Mouse (Mus musculus) forebrain, embryonic 11.5 days (tissue): ENCODE data around the gene Snrpg. TPM values are rescaled to one million over a fixed set of nuclear protein-coding genes. Genes with fewer than 3 reads are reported as not detected.
"Not testable (repeated sequence)": the region's sequence is repeated elsewhere in the genome, so short reads cannot be mapped to it uniquely, and the experiment has no call there.

Experiments used
- ATAC-seq: fragments of 200-750 bp; cut with Nextera tagmentation; replicated peaks from 2 replicates; pipeline ENCODE4 v1.8.0; 2017; ENCODE audit warnings: moderate TSS enrichment; ENCODE audit not compliant: low FRiP score
- DNase-seq: peaks from one replicate; pipeline ENCODE4 v3.0.0-alpha.2; 2017; ENCODE audit warnings: low spot score
- H3K27ac ChIP-seq: fragments of 300-500 bp; sonication (generic); 2 replicates; pipeline ENCODE4 v1.5.1; 2014; ENCODE audit warnings: low read depth, low read length
- H3K27me3 ChIP-seq: fragments of 300-500 bp; sonication (generic); 2 replicates; pipeline ENCODE4 v1.6.1; 2014; ENCODE audit warnings: mild to moderate bottlenecking, low read length, mixed read lengths; ENCODE audit not compliant: control insufficient read depth, insufficient read depth
- H3K36me3 ChIP-seq: fragments of 300-500 bp; sonication (generic); 2 replicates; pipeline ENCODE4 v1.6.1; 2014; ENCODE audit warnings: mild to moderate bottlenecking, low read length, moderate library complexity, mixed read lengths; ENCODE audit not compliant: control insufficient read depth, insufficient read depth
- H3K4me1 ChIP-seq: fragments of 300-500 bp; sonication (generic); replicated peaks from 2 replicates; pipeline ENCODE4 v1.6.1; 2014; ENCODE audit warnings: low read length, mixed read lengths; ENCODE audit not compliant: control insufficient read depth, insufficient read depth
- H3K4me2 ChIP-seq: fragments of 300-500 bp; sonication (generic); 2 replicates; pipeline ENCODE4 v1.6.1; 2014; ENCODE audit warnings: low read depth, mild to moderate bottlenecking, low read length, moderate library complexity, mixed read lengths; ENCODE audit not compliant: severe bottlenecking
- H3K4me3 ChIP-seq: fragments of 300-500 bp; sonication (generic); 2 replicates; pipeline ENCODE4 v1.5.1; 2014; ENCODE audit warnings: low read depth, low read length
- H3K9ac ChIP-seq: fragments of 300-500 bp; sonication (generic); 2 replicates; pipeline ENCODE4 v1.6.1; 2014; ENCODE audit warnings: low read length
- H3K9me3 ChIP-seq: fragments of 300-500 bp; sonication (generic); 2 replicates; pipeline ENCODE4 v1.6.1; 2016; ENCODE audit warnings: low read length, mixed read lengths; ENCODE audit not compliant: control insufficient read depth
- WGBS: fragments of 180-500 bp; shearing (Covaris S2); extraction: QIAGEN DNeasy Blood & Tissue Kit; methylation state at CpG from one replicate; pipeline ENCODE4 v1.1.7; 2014; 5-methylcytosine and 5-hydroxymethylcytosine counted together
- polyA plus RNA-seq: library from polyadenylated mRNA; unstranded; fragments of >200 nt; fragmentation: Nextera tagmentation; extraction: Ambion mirVana; gene quantifications from 2 replicates; pipeline ENCODE4 v1.2.1, GENCODE M21; 2014

The Snrpg gene
- polyA plus RNA-seq, 1 experiment from 2014 or later = 792 TPM

DNA sequence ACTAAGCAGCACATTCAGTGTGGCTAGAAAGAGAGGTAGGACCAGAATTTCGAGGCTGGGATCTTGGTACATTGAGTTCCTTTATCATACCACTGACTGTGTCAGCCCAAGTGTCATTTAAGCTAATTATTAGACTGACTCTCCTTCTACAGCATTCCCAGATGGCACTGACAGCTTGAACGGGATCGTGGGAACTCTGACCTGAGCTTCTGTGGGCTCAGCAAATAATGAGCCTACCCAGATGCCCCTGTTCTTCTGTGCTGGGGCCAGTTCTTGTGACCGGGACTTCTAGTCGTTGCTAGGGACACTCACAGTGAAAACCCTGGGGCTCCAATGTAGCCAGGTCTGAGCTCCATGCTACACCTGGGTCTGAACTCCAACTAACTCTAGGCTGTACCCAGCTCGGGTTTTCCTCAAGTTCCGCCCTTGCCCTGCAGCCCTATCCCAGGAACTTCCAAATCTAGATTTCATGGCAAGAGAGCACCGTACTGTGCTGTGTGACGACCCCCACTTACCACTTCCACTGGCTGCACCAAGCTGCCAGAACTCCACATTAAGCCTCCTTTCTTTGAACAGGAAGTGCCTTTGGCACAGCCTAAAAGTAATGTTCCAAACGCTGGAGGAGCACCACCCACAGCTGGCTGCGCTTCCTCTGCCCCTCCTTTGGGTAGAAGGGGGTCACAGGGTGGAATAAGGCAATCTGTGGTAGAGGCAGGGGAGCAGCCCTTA, 35.8 kb upstream of the Snrpg start:
- no peak overlapping the region for H3K27ac ChIP-seq
- no peaks in the 10 kb centered on the region for H3K36me3 ChIP-seq
- no peaks in the 10 kb centered on the region for H3K4me1 ChIP-seq
- no peaks in the 10 kb centered on the region for H3K27me3 ChIP-seq
- ATAC-seq (no peak), DNase-seq (no peak)
- no peak overlapping the region for H3K4me2 ChIP-seq
- no peak overlapping the region for H3K9ac ChIP-seq
- H3K9me3 ChIP-seq = no peaks in the 10 kb centered on the region; the same call in 1 of the 2 replicates
- 79% methylated on average over 11 of the region's 11 CpGs for WGBS
- no peak overlapping the region for H3K4me3 ChIP-seq

DNA sequence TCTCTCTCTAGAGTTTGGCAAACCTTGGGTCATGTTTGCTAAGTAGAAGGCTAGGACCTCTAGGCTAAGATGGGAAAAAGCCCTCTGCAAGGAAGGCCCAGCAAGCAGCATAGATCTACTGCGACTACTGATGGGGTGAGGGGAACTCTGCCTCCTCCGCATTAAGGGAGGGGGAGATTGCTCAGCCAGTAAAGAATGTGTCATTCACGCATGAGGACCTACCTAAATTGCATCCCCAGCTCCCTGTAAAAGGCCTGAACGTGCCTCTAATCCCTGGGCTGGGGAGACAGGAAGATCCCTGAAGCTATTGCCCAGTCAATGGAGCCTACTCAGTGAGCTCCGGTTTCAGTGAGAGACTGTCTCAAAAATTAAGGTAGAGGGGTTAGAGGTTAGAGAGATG, 35.2 kb upstream of the Snrpg start:
- no peak overlapping the region for H3K4me3 ChIP-seq
- no peaks in the 10 kb centered on the region for H3K27me3 ChIP-seq
- H3K36me3 ChIP-seq = no peaks in the 10 kb centered on the region
- ATAC-seq (no peak), DNase-seq (no peak)
- WGBS = 67% methylated on average over 5 of the region's 5 CpGs
- H3K9me3 ChIP-seq = no peaks in the 10 kb centered on the region
- H3K4me2 ChIP-seq = no peak overlapping the region
- H3K27ac ChIP-seq = no peak overlapping the region
- no peak overlapping the region for H3K9ac ChIP-seq
- H3K4me1 ChIP-seq = no peaks in the 10 kb centered on the region

DNA sequence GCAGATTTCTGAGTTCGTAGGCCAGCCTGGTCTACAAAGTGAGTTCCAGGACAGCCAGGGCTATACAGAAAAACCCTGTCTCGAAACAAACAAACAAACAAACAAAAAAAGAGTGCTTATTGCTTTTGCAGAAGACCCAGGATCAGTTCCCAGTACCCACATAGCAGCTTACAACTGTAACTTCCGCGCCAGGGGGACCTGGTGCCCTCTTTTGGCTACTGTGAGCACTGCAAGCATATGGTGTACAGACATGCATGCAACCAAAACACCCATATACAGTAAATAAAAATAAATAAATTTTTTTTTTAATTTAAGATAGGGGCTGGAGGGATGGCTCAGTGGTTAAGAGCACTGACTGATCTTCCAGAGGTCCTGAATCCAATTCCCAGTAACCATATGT, 34.8 kb upstream of the Snrpg start:
- not testable (repeated sequence) for H3K4me3 ChIP-seq, H3K27ac ChIP-seq, H3K4me2 ChIP-seq, H3K4me1 ChIP-seq, H3K36me3 ChIP-seq, DNase-seq, ATAC-seq, H3K9me3 ChIP-seq, H3K9ac ChIP-seq, H3K27me3 ChIP-seq
- 78% methylated on average over 4 of the region's 4 CpGs for WGBS

DNA sequence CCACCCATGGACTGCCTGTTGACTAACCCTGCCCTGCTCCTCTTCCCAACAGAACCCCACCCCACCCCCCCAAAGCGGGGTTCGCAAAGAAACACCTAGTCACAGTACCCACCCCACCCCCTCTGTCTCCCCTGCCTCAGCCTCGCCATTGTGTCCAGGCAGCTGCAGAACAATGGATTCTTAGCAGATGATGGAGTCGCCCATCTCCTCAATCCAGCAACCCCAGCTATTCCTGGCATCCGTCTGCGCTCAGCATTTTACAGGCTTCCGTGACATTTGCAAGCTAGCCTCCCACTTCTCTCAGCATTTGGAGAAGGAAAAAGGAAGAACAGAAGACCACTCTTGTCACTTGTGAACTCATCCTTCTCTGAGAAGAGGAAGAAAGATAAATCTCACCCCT, 27.4 kb upstream of the Snrpg start:
- H3K9me3 ChIP-seq = no peaks in the 10 kb centered on the region
- peak overlapping the region; percentile 21; the same call in 1 of the 2 replicates for H3K4me2 ChIP-seq
- no peaks in the 10 kb centered on the region; the same call in 1 of the 2 replicates for H3K4me1 ChIP-seq
- no peak overlapping the region for H3K9ac ChIP-seq
- ATAC-seq (no peak), DNase-seq (no peak)
- H3K27me3 ChIP-seq = no peaks in the 10 kb centered on the region
- 21% methylated on average over 7 of the region's 7 CpGs for WGBS
- H3K27ac ChIP-seq = no peak overlapping the region
- no peaks in the 10 kb centered on the region for H3K36me3 ChIP-seq
- no peak overlapping the region for H3K4me3 ChIP-seq

DNA sequence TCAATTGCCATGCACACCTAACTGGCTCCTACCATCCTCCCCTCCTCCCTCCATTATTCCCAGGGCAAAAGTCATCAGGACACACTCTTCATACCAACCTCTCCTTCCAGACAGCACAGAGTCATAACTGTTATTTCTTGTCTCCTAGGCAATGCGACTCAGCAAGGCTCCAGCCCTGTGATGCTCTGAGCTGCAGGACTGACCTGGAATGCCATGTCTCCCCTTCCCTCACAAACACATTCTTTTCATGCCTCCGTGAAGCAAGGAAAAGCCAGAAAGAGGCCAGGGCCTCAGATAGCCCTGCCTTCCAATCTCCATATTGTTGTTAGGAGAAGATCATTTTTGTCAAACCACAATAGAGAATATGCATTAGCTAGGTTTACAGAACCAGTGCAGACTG, 25.0 kb upstream of the Snrpg start:
- Histone ChIP-seq H3K27me3 (no peaks in the 10 kb centered on the region), H3K4me2 (no peak overlapping the region), H3K4me1 (no peaks in the 10 kb centered on the region; the same call in 1 of the 2 replicates), H3K9me3 (no peaks in the 10 kb centered on the region), H3K4me3 (no peak overlapping the region), H3K9ac (no peak overlapping the region), H3K36me3 (no peaks in the 10 kb centered on the region), H3K27ac (no peak overlapping the region)
- no peak for ATAC-seq
- 82% methylated on average over 2 of the region's 2 CpGs for WGBS
- DNase-seq = no peak

DNA sequence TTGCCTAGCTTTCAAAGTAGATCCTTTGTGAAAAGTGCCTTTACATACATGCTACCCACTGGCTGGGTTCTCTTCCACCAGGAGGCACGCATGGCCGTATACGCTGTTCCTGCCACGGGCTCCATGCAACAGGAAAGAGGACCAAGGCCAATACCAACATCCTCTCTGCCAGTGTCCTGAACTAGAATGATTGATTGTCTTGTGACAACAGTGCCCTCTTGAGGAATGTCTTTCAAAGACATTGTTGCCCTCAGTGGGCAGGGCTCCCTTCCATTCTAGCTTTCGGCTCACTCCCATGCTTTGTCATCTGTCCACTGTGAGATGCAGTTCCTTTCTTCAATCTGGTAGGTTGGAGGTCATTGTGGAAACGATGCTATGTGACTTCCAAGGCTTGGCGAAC, 21.8 kb upstream of the Snrpg start:
- H3K9me3 ChIP-seq = no peaks in the 10 kb centered on the region
- no peak overlapping the region for H3K27ac ChIP-seq
- WGBS = 53% methylated on average over 7 of the region's 7 CpGs
- no peak overlapping the region; the same call in 1 of the 2 replicates for H3K9ac ChIP-seq
- H3K4me1 ChIP-seq = no peaks in the 10 kb centered on the region
- H3K4me2 ChIP-seq = no peak overlapping the region
- H3K27me3 ChIP-seq = no peaks in the 10 kb centered on the region
- H3K4me3 ChIP-seq = no peak overlapping the region
- H3K36me3 ChIP-seq = no peaks in the 10 kb centered on the region
- no peak for ATAC-seq
- no peak for DNase-seq

DNA sequence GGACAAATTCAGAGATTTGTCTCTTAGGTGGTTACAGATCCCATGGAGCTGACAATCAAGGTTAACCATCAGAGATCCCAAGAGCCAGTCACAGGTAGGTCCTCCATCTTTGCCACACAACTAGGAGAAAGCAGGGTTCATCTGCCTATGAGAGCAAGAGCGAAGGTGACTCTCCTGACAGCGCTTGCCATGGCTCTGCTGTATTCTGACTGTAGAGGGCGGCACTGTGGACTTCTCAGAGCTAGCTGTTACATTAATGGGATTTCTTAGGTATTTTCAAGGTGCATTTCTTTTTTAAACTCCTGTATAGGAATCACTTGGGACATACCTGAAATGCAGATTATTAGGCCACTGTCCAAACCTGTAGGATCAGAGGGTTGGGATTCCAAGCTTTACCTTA, 16.2 kb upstream of the Snrpg start:
- ATAC-seq = no peak
- Histone ChIP-seq H3K4me2 (no peak overlapping the region), H3K9me3 (no peaks in the 10 kb centered on the region), H3K9ac (no peak overlapping the region), H3K4me1 (no peaks in the 10 kb centered on the region), H3K27ac (no peak overlapping the region), H3K36me3 (no peaks in the 10 kb centered on the region), H3K4me3 (no peak overlapping the region), H3K27me3 (no peaks in the 10 kb centered on the region)
- no peak for DNase-seq
- WGBS = 55% methylated on average over 3 of the region's 3 CpGs

DNA sequence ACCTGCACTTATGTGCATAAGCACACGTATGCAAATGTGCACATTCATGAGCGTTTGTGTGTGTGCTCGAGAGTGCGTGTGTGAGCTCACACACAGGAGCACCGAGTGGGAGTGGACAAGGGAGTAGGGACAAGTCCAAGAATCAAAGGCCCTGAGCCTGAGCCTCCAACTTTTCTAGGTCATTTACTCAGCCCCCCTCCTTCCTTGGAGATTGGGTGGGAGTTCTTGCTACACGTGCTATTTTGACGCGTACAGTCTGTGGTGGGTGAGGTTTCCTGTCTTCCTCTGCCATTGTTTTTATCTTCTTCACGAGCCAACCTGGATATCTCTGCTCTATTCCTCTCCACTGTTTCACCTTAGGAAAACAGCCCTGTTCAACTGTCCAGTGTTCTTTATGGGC, 14.1 kb upstream of the Snrpg start:
- 79% methylated on average over 9 of the region's 9 CpGs for WGBS
- no peaks in the 10 kb centered on the region for H3K36me3 ChIP-seq
- no peaks in the 10 kb centered on the region for H3K27me3 ChIP-seq
- no peak for DNase-seq
- no peak overlapping the region for H3K27ac ChIP-seq
- no peak for ATAC-seq
- no peak overlapping the region for H3K9ac ChIP-seq
- H3K4me1 ChIP-seq = no peaks in the 10 kb centered on the region
- no peak overlapping the region for H3K4me3 ChIP-seq
- H3K4me2 ChIP-seq = no peak overlapping the region
- no peaks in the 10 kb centered on the region for H3K9me3 ChIP-seq

DNA sequence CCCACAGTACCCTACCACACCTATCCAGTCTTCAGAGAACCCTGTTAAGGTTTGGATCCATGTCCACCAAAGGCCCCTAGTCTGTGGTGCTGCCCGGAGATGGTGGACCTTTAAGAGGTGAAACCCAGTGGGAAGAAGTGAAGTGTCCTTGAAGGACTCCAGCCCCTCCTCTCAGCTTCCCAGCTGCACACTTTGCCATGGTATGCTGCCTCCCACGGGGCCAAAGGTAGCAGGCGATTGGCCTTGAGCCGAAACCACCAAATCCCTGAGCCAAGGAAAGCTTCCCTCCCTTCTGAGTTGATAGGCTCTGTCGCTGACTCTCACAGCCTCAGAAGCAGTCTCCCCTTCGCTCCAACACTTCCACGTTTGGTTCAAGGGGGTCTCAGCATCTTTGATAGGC, 10.4 kb upstream of the Snrpg start:
- H3K36me3 ChIP-seq = no peaks in the 10 kb centered on the region
- DNase-seq (no peak), ATAC-seq (no peak)
- 65% methylated on average over 7 of the region's 7 CpGs for WGBS
- no peak overlapping the region for H3K4me3 ChIP-seq
- no peak overlapping the region for H3K27ac ChIP-seq
- no peak overlapping the region for H3K4me2 ChIP-seq
- no peak overlapping the region for H3K9ac ChIP-seq
- H3K4me1 ChIP-seq = no peaks in the 10 kb centered on the region
- no peaks in the 10 kb centered on the region for H3K27me3 ChIP-seq
- H3K9me3 ChIP-seq = no peaks in the 10 kb centered on the region
